Mouse (Mus musculus) mesoderm, embryonic 11.5 days (tissue): ENCODE data around the gene Car12.
A peak's percentile ranks its signal among the peaks of the same experiment; 100 is the strongest.
"Not testable (repeated sequence)": the region's sequence is repeated elsewhere in the genome, so short reads cannot be mapped to it uniquely, and the experiment has no call there.

ENCODE experiments used
- DNase-seq: peaks from one replicate; pipeline ENCODE4 v3.0.0-alpha.2; 2012; ENCODE audit warnings: low read depth, low spot score

Gene Car12

DNA sequence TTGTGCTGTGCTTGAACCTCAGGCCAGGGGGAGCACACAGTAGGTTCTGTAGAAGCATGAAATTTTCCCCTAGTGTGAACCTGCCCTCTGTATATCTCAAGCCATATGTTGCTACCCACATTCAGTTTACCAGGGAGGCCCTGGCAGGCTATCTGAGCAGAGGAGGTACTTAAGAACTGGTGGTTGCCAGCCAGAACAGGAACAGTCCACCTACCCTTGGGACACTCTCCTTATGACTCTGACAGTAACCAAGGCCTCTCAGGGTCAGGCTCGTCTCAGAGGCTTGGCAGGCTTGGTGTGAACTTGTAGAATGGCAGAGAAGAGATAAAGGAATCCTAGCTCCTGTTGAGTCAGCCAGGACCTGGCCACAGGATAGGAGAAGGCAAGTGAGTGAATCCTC, 47.5 kb downstream of the Car12 start:
- no peak for DNase-seq

DNA sequence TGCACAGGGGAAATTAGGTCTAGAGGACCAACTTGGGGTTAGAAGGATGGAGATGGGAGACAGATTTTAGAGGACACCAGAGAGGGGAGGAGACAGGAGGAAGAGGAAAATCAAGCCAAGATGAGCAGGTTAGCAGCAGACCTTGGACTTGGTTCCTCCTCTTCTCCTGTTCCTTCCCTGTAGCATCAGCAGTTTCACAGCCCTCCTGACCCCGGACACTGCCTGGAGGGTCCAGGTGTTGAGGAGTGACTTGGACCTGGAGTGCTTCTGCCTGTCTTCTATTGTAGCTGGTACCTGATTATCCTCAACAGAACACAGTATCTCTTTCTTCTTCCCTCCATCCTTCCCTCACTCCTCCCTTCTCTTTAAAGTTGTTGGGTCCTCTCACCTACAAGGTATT, 55.2 kb downstream of the Car12 start:
- no peak for DNase-seq

DNA sequence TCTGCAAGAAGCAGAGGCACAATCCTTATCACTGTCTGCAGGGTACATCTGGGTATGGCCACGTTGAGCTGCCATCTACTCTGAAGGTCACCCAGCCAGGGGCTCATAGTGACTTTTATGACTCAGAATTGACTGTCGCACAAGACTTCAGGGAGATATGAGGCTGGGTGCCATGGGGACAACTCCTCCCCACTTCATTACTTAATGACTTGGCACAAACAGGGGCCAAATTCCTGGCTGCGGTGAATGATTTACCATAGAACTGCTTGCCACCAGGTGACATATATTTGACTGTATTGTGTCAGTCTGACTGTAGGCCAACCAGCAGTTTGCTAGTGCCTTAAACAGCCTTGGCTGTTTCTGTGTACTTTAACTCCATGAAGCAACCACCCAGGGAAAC, 55.8 kb downstream of the Car12 start:
- no peak for DNase-seq

GRCm38 (mm10) chr9:66770701-66771100, 57.2 kb downstream of the Car12 start:
- DNase-seq, result no peak

DNA sequence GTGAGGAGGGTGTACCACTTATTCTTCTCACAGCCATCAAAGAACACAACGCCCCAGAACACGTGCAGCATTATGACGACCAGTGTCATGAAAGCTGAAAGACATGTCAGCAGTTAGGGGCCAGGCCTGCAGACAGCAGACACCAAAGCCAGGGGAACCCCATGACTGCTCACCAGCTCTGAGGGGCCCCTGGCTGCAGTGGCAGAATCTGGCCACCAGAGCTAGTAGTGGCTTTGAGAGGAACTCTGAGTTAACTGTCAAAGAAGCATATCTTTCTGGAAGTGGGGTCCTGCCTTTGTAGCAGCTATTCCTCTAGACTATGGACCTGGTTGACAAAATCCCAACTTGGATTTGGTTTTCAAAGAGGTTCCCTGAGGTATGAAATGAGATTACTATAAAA, 71.1 kb downstream of the Car12 start:
- DNase-seq, result not testable (repeated sequence)

- DNase-seq, result peak; percentile 37
These were observed 74.3 kb downstream of the Car12 start for GRCm38 (mm10) chr9:66787821-66788220.

- DNase-seq, result peak; percentile 5
These were observed 81.4 kb downstream of the Car12 start for GRCm38 (mm10) chr9:66794629-66795463.

DNA sequence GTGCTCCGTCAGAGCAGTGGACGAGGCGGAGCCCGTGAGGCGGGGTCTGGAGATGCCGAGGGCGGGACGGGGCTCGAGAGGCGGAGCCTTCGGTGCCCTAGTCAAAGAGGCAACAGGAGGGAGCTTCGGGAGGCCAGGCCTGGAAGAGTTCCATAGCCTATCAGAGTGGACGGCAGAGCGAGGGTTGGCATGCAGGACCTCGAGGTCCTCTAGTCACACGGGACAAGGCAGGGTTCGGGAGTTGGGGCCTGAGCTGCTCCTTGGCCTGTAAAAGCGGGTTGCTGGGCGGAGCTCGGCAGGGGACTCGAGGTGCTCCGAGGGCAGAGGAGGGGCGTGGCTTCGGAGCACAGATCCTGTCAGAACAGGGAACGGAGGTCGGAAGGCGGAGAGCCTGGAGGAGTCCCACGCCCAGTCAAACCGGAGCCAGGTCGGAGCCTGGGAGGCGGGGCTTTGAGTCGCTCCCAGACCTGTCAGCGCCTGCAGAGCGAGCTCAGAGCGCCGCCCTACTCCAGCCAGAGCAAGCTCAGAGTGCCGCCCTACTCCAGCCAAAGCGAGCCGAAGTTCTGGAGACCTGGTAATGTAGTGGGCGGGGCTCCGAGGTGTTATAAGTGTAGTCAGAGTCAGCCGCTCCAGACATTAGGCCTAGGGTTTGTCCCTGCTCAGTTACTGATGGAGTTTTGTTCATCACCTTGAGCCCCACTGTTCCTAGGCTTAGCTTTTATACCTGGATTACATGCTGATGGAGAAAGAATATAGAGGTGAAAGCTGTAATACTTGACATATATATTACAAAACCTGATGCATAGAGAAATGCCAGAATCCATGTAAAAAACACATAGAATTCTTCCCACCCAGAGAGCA, 82.2 kb downstream of the Car12 start, which contains the start of gene Aph1b:
Gene Aph1b, minus strand, starts transcription at position 27 of the 861 bp plus-strand sequence.
- peak; percentile 98 for DNase-seq

DNA sequence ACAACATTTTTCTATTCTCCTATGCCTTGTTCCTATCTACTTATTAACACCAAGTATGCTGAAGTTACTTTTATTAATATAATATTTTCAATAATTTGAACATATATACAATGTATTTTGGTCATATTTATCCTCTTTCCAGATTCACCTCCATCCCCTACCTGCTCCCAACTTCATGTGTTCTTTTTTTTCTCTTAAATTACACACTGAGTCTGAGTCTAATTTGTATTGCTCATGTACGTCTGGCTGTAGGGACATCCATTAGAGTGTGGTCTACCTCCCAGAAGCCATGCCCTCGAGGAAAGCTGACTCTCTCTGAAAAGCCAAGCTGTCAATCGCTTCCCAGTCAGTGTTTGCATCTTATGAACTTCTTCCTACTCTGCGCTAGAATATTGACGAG, 83.3 kb downstream of the Car12 start, which contains the start of gene Gm10647:
Gene Gm10647, plus strand, starts transcription at position 301 of the 400 bp plus-strand sequence.
- DNase-seq, result no peak

DNA sequence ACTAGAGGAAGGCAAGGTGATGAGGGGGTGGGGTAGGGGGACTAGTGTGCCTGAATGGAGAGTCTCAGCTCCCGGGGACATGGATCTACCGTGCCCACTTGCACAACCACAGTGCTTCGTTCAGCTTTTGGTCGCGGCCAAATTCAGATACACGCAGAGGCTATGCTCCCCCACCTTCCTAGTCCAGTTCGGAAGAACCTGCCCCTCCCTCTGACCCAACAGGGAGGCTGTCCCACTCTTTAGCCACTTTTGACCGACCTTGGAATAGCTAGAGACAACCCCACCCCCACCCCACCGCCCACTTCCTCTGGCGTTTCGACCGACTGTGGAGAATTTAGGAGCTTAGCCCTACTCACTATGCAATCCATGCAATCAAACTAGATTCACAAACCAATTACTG, 88.5 kb downstream of the Car12 start:
- no peak for DNase-seq

DNA sequence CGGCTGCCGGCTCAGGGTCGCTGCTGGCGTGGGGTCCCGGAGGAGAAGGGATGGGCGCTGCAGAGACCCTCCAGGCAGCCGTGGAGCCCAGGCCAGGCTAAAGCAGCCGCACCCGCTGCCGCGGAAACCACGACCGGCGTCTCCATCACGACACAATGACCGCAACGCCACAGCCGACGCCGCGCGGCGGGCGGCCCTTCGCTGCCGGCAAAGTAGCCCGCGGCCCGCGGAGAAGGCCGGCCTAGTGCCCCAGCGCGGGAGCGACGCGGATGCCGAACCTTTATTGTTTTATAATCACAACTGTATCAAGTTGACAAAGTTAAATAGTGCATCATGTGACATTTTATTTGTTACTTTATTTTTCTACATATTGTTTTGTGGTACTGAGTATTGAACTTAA, 92.5 kb downstream of the Car12 start:
- not testable (repeated sequence) for DNase-seq

DNA sequence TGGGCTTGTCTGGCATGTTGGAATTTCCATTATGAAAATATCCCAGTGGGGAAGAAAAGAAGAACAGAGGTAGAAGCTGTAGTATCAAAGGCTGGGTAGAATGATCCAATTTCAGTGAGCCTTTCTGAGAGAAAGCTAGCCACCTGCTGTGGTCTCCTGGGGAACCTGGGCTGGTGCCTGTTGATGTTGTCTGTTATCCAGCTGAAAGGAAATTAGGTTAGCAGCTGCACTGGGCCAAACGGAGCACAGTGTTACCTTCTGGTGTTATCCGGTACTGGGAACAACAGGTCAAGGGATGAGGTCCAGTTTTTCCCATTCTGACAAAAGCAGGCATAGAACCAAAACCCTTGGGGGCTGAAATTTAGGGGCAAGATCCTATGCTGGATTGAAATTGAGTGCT, 99.9 kb downstream of the Car12 start:
- DNase-seq, result peak; percentile 25
